Mouse (Mus musculus) MEL (cell line): ENCODE results near the gene Pdzd3. TPM values are rescaled to one million over a fixed set of nuclear protein-coding genes. Genes with fewer than 3 reads are reported as not detected.

Source experiments
- DNase-seq: peaks from one replicate; pipeline ENCODE4 v3.0.0; 2011; ENCODE audit warnings: low read depth, low spot score
- H3K27ac ChIP-seq: 2 replicates; pipeline ENCODE4 v1.5.1; 2012; ENCODE audit warnings: low read depth, mild to moderate bottlenecking, control low read depth, low read length, moderate library complexity; ENCODE audit not compliant: control insufficient read depth
- H3K27me3 ChIP-seq, 2 experiments: fragments of 150-350 bp in 1 of 2; sonication (generic) in 1 of 2; 2 replicates each; pipeline ENCODE4 v1.6.1; 2012; ENCODE audit warnings: low read length in 2 of 2, mild to moderate bottlenecking in 2 of 2, improper control_type of control experiment in 1 of 2, moderate library complexity in 1 of 2; ENCODE audit not compliant: insufficient read depth in 2 of 2, control insufficient read depth in 1 of 2
- H3K36me3 ChIP-seq, 2 experiments: 2 replicates each; pipeline ENCODE4 v1.6.1; 2012 to 2014; ENCODE audit warnings: low read length in 2 of 2, improper control_type of control experiment in 1 of 2, inconsistent platforms in 1 of 2, mild to moderate bottlenecking in 1 of 2; ENCODE audit not compliant: insufficient read depth in 2 of 2, control insufficient read depth in 1 of 2
- H3K4me1 ChIP-seq, 2 experiments: fragments of 150-350 bp in 1 of 2; sonication (generic) in 1 of 2; 2 replicates each; pipeline ENCODE4 v1.6.1; 2012; ENCODE audit warnings: low read length in 2 of 2, improper control_type of control experiment in 1 of 2, mild to moderate bottlenecking in 1 of 2; ENCODE audit not compliant: insufficient read depth in 2 of 2, control insufficient read depth in 1 of 2
- H3K4me3 ChIP-seq, 2 experiments: fragments of 150-350 bp in 1 of 2; sonication (generic) in 1 of 2; 2 replicates each; pipeline ENCODE4 v1.5.1; 2012; ENCODE audit warnings: low read depth in 2 of 2, low read length in 2 of 2, mild to moderate bottlenecking in 2 of 2, moderate library complexity in 2 of 2, control low read depth in 1 of 2, improper control_type of control experiment in 1 of 2; ENCODE audit not compliant: control insufficient read depth in 1 of 2, insufficient read depth in 1 of 2
- H3K79me2 ChIP-seq: 2 replicates; pipeline ENCODE4 v1.6.1; 2012; ENCODE audit warnings: mild to moderate bottlenecking, low read length, moderate library complexity; ENCODE audit not compliant: control insufficient read depth, poor library complexity, insufficient read depth
- H3K9ac ChIP-seq: 2 replicates; pipeline ENCODE4 v1.6.1; 2012; ENCODE audit warnings: low read depth, mild to moderate bottlenecking, control low read depth, low read length, moderate library complexity; ENCODE audit not compliant: control insufficient read depth, poor library complexity, severe bottlenecking
- H3K9me3 ChIP-seq: fragments of 150-350 bp; sonication (generic); replicated peaks from 2 replicates; pipeline ENCODE4 v1.6.1; 2012; ENCODE audit warnings: mild to moderate bottlenecking, low read length, improper control_type of control experiment, moderate library complexity; ENCODE audit not compliant: insufficient read depth
- CHD2 ChIP-seq: IDR thresholded peaks from 2 replicates; pipeline ENCODE4 v1.6.1; 2011; ENCODE audit warnings: low read length, improper control_type of control experiment
- CTCF ChIP-seq, 3 experiments: IDR thresholded peaks in 2 of 3; conservative IDR thresholded peaks in 1 of 3; 2 replicates each; pipeline ENCODE4 v1.5.1; 2011 to 2012; ENCODE audit warnings: low read length in 3 of 3, low read depth in 2 of 3, mild to moderate bottlenecking in 2 of 3, improper control_type of control experiment in 1 of 3, inconsistent platforms in 1 of 3, mixed read lengths in 1 of 3, moderate library complexity in 1 of 3; ENCODE audit not compliant: control insufficient read depth in 1 of 3, insufficient read depth in 1 of 3, poor library complexity in 1 of 3, severe bottlenecking in 1 of 3
- ETS1 ChIP-seq: IDR thresholded peaks from 2 replicates; pipeline ENCODE4 v1.6.1; 2012; ENCODE audit warnings: low read depth, mild to moderate bottlenecking, inconsistent platforms, low read length, improper control_type of control experiment, moderate library complexity
- GABPA ChIP-seq: IDR thresholded peaks from 2 replicates; pipeline ENCODE4 v1.6.1; 2012; ENCODE audit warnings: low read depth, mild to moderate bottlenecking, inconsistent platforms, low read length, improper control_type of control experiment, moderate library complexity
- JUND ChIP-seq: IDR thresholded peaks from 2 replicates; pipeline ENCODE4 v1.6.1; 2011; ENCODE audit warnings: low read depth, mild to moderate bottlenecking, improper control_type of control experiment, low read length
- MAX ChIP-seq: IDR thresholded peaks from 2 replicates; pipeline ENCODE4 v1.6.1; 2011; ENCODE audit warnings: low read length, improper control_type of control experiment
- MAZ ChIP-seq: IDR thresholded peaks from 2 replicates; pipeline ENCODE4 v1.6.1; 2012; ENCODE audit warnings: low read depth, mild to moderate bottlenecking, inconsistent platforms, low read length, improper control_type of control experiment
- MYC ChIP-seq: IDR thresholded peaks from 2 replicates; pipeline ENCODE4 v1.6.1; 2011; ENCODE audit warnings: low read depth, mild to moderate bottlenecking, low read length, improper control_type of control experiment, moderate library complexity
- POLR2AphosphoS2 ChIP-seq: IDR thresholded peaks from 2 replicates; pipeline ENCODE4 v1.6.1; 2011; ENCODE audit warnings: low read length, improper control_type of control experiment
- TBP ChIP-seq: IDR thresholded peaks from 2 replicates; pipeline ENCODE4 v1.8.0; 2011; ENCODE audit warnings: low read depth, low read length, improper control_type of control experiment
- TCF12 ChIP-seq: IDR thresholded peaks from 2 replicates; pipeline ENCODE4 v1.6.1; 2014; ENCODE audit warnings: low read depth, mild to moderate bottlenecking, inconsistent platforms, low read length, improper control_type of control experiment, moderate library complexity
- UBTF ChIP-seq: IDR thresholded peaks from 2 replicates; pipeline ENCODE4 v1.6.1; 2012; ENCODE audit warnings: low read depth, mild to moderate bottlenecking, inconsistent platforms, low read length, improper control_type of control experiment, moderate library complexity, borderline replicate concordance; ENCODE audit not compliant: insufficient read depth
- USF1 ChIP-seq: IDR thresholded peaks from 2 replicates; pipeline ENCODE4 v1.6.1; 2014; ENCODE audit warnings: low read depth, mild to moderate bottlenecking, inconsistent platforms, low read length, improper control_type of control experiment, moderate library complexity
- ZKSCAN1 ChIP-seq: IDR thresholded peaks from 2 replicates; pipeline ENCODE4 v1.6.1; 2012; ENCODE audit warnings: low read depth, mild to moderate bottlenecking, inconsistent platforms, low read length, improper control_type of control experiment, moderate library complexity
- ZMIZ1 ChIP-seq: IDR thresholded peaks from 2 replicates; pipeline ENCODE4 v1.6.1; 2012; ENCODE audit warnings: low read depth, mild to moderate bottlenecking, inconsistent platforms, low read length, improper control_type of control experiment, moderate library complexity
- polyA plus RNA-seq, 2 experiments: library from polyadenylated mRNA; stranded (reverse) in 1 of 2; unstranded in 1 of 2; fragments of >175 nt in 1 of 2; fragments of >200 nt in 1 of 2; gene quantifications; 2 replicates each; pipeline versions ENCODE4 v1.2.1 to v1.2.4; 2012; ENCODE audit warnings: low replicate concordance in 2 of 2, low read depth in 1 of 2; ENCODE audit not compliant: insufficient read length in 2 of 2, insufficient read depth in 1 of 2, missing spikeins in 1 of 2
- total RNA-seq: library from RNA; depleted of rRNA; stranded (reverse); fragments of 300-350 nt; gene quantifications from 2 replicates; pipeline ENCODE4 v1.2.3, GENCODE M21; 2012

Gene Pdzd3
- total and polyA plus RNA-seq, 3 experiments: 0.06 TPM; not detected in 2

DNA sequence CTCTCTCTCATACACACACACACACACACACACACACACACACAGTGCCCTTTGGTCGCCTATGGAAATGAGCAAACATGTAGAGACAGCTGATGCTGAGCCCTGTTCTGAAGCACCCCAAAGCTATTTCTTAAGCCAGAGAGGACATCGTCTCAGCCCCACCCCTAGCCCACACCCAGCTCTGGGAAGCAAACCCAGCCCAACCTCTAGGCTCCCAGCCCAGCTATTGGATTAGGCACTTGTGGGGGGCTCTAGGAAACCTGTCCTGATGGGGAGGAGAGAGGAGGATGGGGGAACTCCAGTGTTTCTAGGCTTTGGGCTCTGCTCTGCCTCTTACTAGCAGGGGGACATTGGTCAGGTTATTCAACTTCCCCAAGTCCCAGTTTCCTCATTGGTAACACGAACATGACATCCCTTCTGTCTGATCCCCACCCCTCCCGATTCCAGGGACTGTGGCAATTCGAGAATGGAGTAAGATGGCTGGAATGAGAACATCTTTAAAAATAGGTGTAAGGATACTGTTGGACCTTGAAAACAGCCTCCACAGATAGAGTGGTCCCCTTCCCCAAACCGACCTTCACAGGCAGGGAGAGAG lies 35.1 kb upstream of the Pdzd3 start:
- peaks cover 0 to 11% of the 10 kb centered on the region in 2 experiments; a peak in 3 of 4 replicates for H3K36me3 ChIP-seq
- peak overlapping the region; percentile 10; the same call in 1 of the 2 replicates for H3K9ac ChIP-seq
- peak; percentile 60 for DNase-seq
- H3K4me1 ChIP-seq: peaks cover 8 to 22% of the 10 kb centered on the region in 2 experiments
- peaks cover 8% of the 10 kb centered on the region; the same call in 1 of the 2 replicates for H3K79me2 ChIP-seq
- H3K9me3 ChIP-seq: no peaks in the 10 kb centered on the region
- TF ChIP-seq CTCF (IDR thresholded peaks at IDR 0.05 in 2 of 3, conservative IDR thresholded peaks at IDR 0.05 in 1 of 3; ENCODE audit: control insufficient read depth in 1 of 3, insufficient read depth in 1 of 3, low read depth in 2 of 3, low read length in 3 of 3, poor library complexity in 1 of 3, severe bottlenecking in 1 of 3) (no peak), ZMIZ1 (no peak), UBTF (no peak), JUND (0 out of 2 replicates have a peak, but pooled peaks have one; percentile 3), MAZ (no peak), POLR2AphosphoS2 (no peak), MYC (no peak)
- no peaks in the 10 kb centered on the region for H3K27me3 ChIP-seq
- peak overlapping the region; percentile 70 for H3K4me3 ChIP-seq
- no peak overlapping the region; the same call in 1 of the 2 replicates for H3K27ac ChIP-seq

DNA sequence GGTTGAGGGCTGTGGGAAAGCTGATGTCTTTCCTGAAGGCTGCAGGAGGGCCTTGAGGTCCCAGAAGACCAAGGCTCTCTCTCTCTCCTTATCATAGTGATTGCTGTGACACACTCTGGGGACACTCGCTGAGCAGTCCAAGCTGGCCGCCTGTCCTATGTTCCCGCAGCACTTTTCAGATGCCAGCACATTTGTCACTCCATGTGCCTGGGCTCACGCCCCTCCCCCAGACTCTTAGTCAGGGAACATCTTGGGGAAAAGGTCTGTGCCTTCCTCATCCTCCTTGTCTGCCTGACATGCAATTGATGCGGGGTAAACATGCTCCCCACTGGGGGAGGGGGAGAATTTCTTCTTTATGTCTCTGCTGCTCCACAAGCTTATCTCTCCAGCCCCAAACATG lies 31.9 kb upstream of the Pdzd3 start:
- Histone ChIP-seq H3K9ac (no peak overlapping the region), H3K4me1 (peaks cover 2 to 15% of the 10 kb centered on the region in 2 experiments), H3K4me3 (no peak overlapping the region), H3K9me3 (no peaks in the 10 kb centered on the region), H3K27me3 (no peaks in the 10 kb centered on the region), H3K79me2 (peaks cover 8% of the 10 kb centered on the region; the same call in 1 of the 2 replicates), H3K27ac (no peak overlapping the region), H3K36me3 (peaks cover 0 to 2% of the 10 kb centered on the region in 2 experiments; a peak in 3 of 4 replicates)
- no peak for TF ChIP-seq TCF12
- TF ChIP-seq ZKSCAN1: no peak
- TF ChIP-seq JUND: no peak
- TF ChIP-seq USF1: no peak
- no peak for TF ChIP-seq GABPA
- TF ChIP-seq POLR2AphosphoS2: no peak
- TF ChIP-seq ETS1: no peak
- TF ChIP-seq MAX: no peak
- TF ChIP-seq CHD2: no peak
- TF ChIP-seq TBP: no peak
- DNase-seq: no peak
